ENCODE assay signal across 8 mouse cellular contexts in genomic region chr2:123312277-123312617, GRCm38 (mm10).
A peak's percentile ranks its signal among the peaks of the same experiment; 100 is the strongest.
DNase-seq lines count a peak whose midpoint lies in the region; ATAC-seq and TF ChIP-seq lines count a peak whose summit lies in the region.

No protein-coding gene starts in this region.

- H3K4me3 ChIP-seq in MEL (ENCODE audit: control insufficient read depth in 1 of 2, insufficient read depth in 1 of 2, low read depth in 2 of 2, low read length in 2 of 2), result no peak overlapping the region
- H3K4me3 ChIP-seq in forebrain, embryonic 13.5 days, result no peak overlapping the region
- no peak overlapping the region for H3K4me3 ChIP-seq in lung, adult 2 months (replicated peaks; ENCODE audit: extremely low read depth, low read depth, low read length)

- no peak for TF ChIP-seq POLR2A in MEL (IDR thresholded peaks at IDR 0.05; ENCODE audit: control insufficient read depth in 1 of 2, insufficient read depth in 1 of 2, low read depth in 1 of 2, low read length in 2 of 2, poor library complexity in 1 of 2)
- TF ChIP-seq POLR2A in lung, adult 2 months (IDR thresholded peaks at IDR 0.05; ENCODE audit: borderline replicate concordance, extremely low read depth, low read depth, low read length), result no peak

- H3K9me3 ChIP-seq in MEL (replicated peaks; ENCODE audit: insufficient read depth, low read length), result no peaks in the 10 kb centered on the region
- H3K9me3 ChIP-seq in forebrain, embryonic 13.5 days (replicated peaks), result no peaks in the 10 kb centered on the region

- H3K4me1 ChIP-seq in MEL (ENCODE audit: control insufficient read depth in 1 of 2, insufficient read depth in 2 of 2, low read length in 2 of 2), result no peaks in the 10 kb centered on the region
- H3K4me1 ChIP-seq in forebrain, embryonic 13.5 days, result no peaks in the 10 kb centered on the region
- no peaks in the 10 kb centered on the region for H3K4me1 ChIP-seq in lung, adult 2 months (ENCODE audit: control insufficient read depth, insufficient read depth, low read length)

- peak; percentile 54 to 59 (median 55) for TF ChIP-seq CTCF in MEL (IDR thresholded peaks at IDR 0.05 in 2 of 3, conservative IDR thresholded peaks at IDR 0.05 in 1 of 3; ENCODE audit: control insufficient read depth in 1 of 3, insufficient read depth in 1 of 3, low read depth in 2 of 3, low read length in 3 of 3, poor library complexity in 1 of 3, severe bottlenecking in 1 of 3)
- TF ChIP-seq CTCF in lung, adult 2 months (IDR thresholded peaks at IDR 0.05; ENCODE audit: insufficient read depth, low read length), result peak; percentile 51

- no peak for TF ChIP-seq EP300 in MEL (IDR thresholded peaks at IDR 0.05; ENCODE audit: low read depth in 1 of 2, low read length in 2 of 2)

- H3K36me3 ChIP-seq in MEL (ENCODE audit: control insufficient read depth in 1 of 2, insufficient read depth in 2 of 2, low read length in 2 of 2), result no peaks in the 10 kb centered on the region
- H3K36me3 ChIP-seq in forebrain, embryonic 13.5 days (ENCODE audit: poor library complexity, severe bottlenecking), result no peaks in the 10 kb centered on the region

- no peak overlapping the region for H3K9ac ChIP-seq in MEL (ENCODE audit: control insufficient read depth, low read depth, low read length, poor library complexity, severe bottlenecking)
- no peak overlapping the region for H3K9ac ChIP-seq in forebrain, embryonic 13.5 days

- TF ChIP-seq RAD21 in MEL (IDR thresholded peaks at IDR 0.05; ENCODE audit: low read depth, low read length), result peak; percentile 67

- no peaks in the 10 kb centered on the region for H3K79me2 ChIP-seq in MEL (ENCODE audit: control insufficient read depth, insufficient read depth, low read length, poor library complexity)

- H3K27me3 ChIP-seq in MEL (ENCODE audit: control insufficient read depth in 1 of 2, insufficient read depth in 2 of 2, low read length in 2 of 2), result no peaks in the 10 kb centered on the region
- H3K27me3 ChIP-seq in forebrain, embryonic 13.5 days, result no peaks in the 10 kb centered on the region

- peak; percentile 91 for ATAC-seq in forebrain, embryonic 13.5 days

- H3K27ac ChIP-seq in MEL (ENCODE audit: control insufficient read depth, low read depth, low read length), result no peak overlapping the region
- no peak overlapping the region for H3K27ac ChIP-seq in forebrain, embryonic 13.5 days

- DNase-seq in MEL (ENCODE audit: low read depth, low spot score), result peak; percentile 23
- DNase-seq in c-Kit-positive CD71-positive TER-119-positive erythroid progenitor cells, embryonic 14.5 days (ENCODE audit: low spot score), result peak; percentile 3
- DNase-seq in heart, postnatal 4 days, result peak; percentile 85
- DNase-seq in large intestine, adult 2 months (ENCODE audit: low read depth, low spot score), result peak; percentile 4
- DNase-seq in lung, adult 2 months, result peak; percentile 26
- DNase-seq in ovary, postnatal 10 days (ENCODE audit: low spot score), result peak; percentile 53
- DNase-seq in urinary bladder, postnatal 25 days (ENCODE audit: low spot score), result peak; percentile 61

- 20% methylated on average over 8 of the region's 8 CpGs for WGBS in forebrain, embryonic 13.5 days
- 9% methylated on average over 8 of the region's 8 CpGs for WGBS in large intestine, adult 2 months
- WGBS in lung, adult 2 months, result 9% methylated on average over 8 of the region's 8 CpGs

- H3K4me2 ChIP-seq in forebrain, embryonic 13.5 days, result no peak overlapping the region

TF ChIP-seq in MEL, 35 proteins besides CTCF, POLR2A, EP300 and RAD21:
- TF ChIP-seq MYC (IDR thresholded peaks at IDR 0.05; ENCODE audit: low read depth, low read length), result no peak
- peak; percentile 66 for TF ChIP-seq SMC3 (IDR thresholded peaks at IDR 0.05; ENCODE audit: low read depth, low read length)
- TF ChIP-seq ZC3H11A (IDR thresholded peaks at IDR 0.05; ENCODE audit: low read depth, low read length), result 0 out of 2 replicates have a peak, but pooled peaks have one; percentile 21
- no peak for TF ChIP-seq ELF1 (IDR thresholded peaks at IDR 0.05; ENCODE audit: low read depth, low read length)
- no peak for TF ChIP-seq MYB (IDR thresholded peaks at IDR 0.05; ENCODE audit: low read depth, low read length)
TF ChIP-seq in MEL: peak in this region for 2.

Comparison
In these comparisons a context has a peak if more than half of its experiments do, and no peak if none do; other contexts are left out.
1. DNase-seq: peak in every context shown above with its lines; median percentile 85 in heart, postnatal 4 days; 61 in urinary bladder, postnatal 25 days; 53 in ovary, postnatal 10 days; 26 in lung, adult 2 months; 23 in MEL; 4 in large intestine, adult 2 months; 3 in c-Kit-positive CD71-positive TER-119-positive erythroid progenitor cells, embryonic 14.5 days.